Mouse (Mus musculus): Measurements from ENCODE around the gene Spice1.

DNA sequence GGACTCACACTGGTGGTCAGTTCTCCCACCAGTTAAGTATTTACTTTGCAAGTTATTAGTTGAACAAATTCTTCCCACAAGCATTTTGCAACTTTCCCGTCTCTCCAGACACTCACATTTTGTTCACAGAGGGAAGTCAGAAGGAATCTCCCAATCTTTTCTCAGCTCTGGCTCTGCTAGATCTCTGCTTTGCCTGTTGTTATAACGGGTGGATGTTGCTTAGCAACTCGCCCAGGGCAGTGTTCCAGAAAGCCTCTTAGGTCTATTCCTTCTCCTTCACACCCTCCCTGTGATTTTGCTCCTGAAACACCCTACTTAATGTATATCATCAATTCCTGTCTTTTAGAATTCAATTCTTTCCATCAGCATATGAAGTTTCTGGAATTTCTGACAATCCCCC lies 76.6 kb downstream of the Spice1 start:
- TF ChIP-seq POLR2A (IDR thresholded peaks at IDR 0.05; ENCODE audit: control insufficient read depth, extremely low read depth, insufficient read depth, low read length, poor library complexity) (no peak), CTCF (IDR thresholded peaks at IDR 0.05; ENCODE audit: borderline replicate concordance, control insufficient read depth, extremely low read depth, insufficient read depth, low read length, poor library complexity) (no peak)

Data from thymus, adult 2 months (tissue).